Mouse (Mus musculus) liver, adult 2 months (tissue): Measurements from ENCODE around the gene Nova2.

Experiments
- CTCF ChIP-seq: fragments of 200-500 bp; IDR thresholded peaks from 2 replicates; pipeline ENCODE4 v1.5.1; 2011; ENCODE audit warnings: low read depth, low read length, control low read depth
- POLR2A ChIP-seq: fragments of 200-500 bp; IDR thresholded peaks from 2 replicates; pipeline ENCODE4 v1.6.1; 2011; ENCODE audit warnings: low read length, control low read depth; ENCODE audit not compliant: insufficient read depth; ENCODE audit errors: extremely low read depth

DNA sequence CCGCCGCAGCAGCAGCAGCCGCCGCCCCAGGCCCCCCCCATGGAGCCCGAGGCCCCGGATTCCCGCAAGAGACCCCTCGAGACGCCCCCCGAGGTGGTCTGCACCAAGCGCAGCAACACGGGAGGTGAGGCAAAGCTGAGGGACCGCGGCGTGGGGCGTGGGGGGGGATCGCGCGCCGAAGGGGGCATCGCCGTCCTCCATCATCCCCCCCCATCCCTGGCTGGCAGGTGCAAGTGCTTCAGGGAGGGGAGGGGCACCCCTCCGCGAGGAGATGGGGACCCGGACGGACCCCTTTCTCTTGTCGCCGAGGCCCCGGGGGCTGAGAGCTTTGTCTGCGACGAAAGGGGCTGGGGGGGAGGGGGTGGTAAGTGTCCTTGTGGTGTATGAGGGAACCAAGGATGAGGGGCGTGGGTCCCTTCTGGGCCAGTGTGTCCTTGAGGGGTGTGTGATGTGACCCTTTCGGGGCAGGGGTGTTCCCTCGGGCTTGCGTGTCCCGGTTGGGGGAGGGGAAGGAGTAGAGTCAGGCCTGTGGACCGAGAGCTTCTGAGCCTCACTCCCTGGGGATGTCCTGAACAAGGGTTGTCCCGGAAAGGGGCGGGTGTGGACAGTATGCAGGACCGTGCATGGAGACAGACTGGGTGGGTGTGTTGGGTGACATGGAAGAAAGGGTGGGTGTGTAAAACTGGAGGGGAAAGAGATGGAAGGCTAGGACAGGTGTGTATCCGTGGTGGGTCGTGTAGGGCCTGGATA lies 528 bp downstream of the Nova2 start:
- TF ChIP-seq CTCF = no peak
- TF ChIP-seq POLR2A = no peak
